Mouse (Mus musculus) lung, postnatal 0 days (tissue): ENCODE data around the gene Pmm1.

Source experiments
- CTCF ChIP-seq: IDR thresholded peaks from 2 replicates; pipeline ENCODE4 v1.5.1; 2016; ENCODE audit warnings: antibody characterized with exemption, mild to moderate bottlenecking
- EP300 ChIP-seq: IDR thresholded peaks from 2 replicates; pipeline ENCODE4 v1.6.1; 2016; ENCODE audit warnings: antibody characterized with exemption, mild to moderate bottlenecking, control low read depth

DNA sequence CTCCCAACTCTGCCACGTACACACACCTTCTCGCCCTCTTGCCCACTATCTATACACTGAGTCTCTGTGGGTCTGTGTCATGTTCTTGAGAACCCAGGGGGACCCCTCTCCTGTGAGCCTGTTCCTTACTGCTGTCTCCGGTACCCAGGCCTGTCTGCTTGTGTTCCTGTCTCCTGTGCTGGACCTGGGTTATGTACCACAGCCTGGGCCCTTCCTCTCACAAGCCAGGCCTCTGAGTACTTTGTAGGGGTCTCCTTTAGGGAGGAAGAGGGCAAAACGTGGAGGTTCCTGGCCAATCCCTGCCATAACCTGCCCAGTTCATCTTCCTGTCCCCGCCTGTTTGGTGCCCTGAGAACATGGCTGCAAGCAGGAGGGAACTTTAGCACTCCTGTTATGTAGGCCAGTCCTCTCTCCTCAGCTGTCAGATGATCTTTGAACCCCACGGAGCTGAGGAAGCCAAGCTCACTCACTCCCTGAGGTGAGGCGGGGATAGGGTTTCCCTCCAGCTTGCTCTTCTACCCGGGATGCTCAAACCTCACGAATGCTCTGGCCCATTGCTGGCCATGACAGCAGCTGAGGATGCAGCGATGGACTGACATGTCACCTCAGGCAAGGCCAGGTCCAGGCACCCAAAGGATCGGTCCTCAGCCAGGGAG lies 11.1 kb downstream of the Pmm1 start:
- TF ChIP-seq CTCF, result no peak
- TF ChIP-seq EP300, result no peak
